Mouse (Mus musculus) ES-E14 (cell line): ENCODE measurements around the gene Stip1. TPM values are rescaled to one million over a fixed set of nuclear protein-coding genes. Genes with fewer than 3 reads are reported as not detected.

Source experiments
- DNase-seq: peaks from one replicate; pipeline ENCODE4 v3.0.0-alpha.2; 2013; ENCODE audit warnings: low read depth, low spot score
- H3K27ac ChIP-seq: 2 replicates; pipeline ENCODE4 v1.5.1; 2012; ENCODE audit warnings: low read depth, mild to moderate bottlenecking, low read length, moderate library complexity, mixed read lengths; ENCODE audit not compliant: poor library complexity, insufficient read depth, severe bottlenecking
- H3K36me3 ChIP-seq: 2 replicates; pipeline ENCODE4 v1.6.1; 2012; ENCODE audit warnings: mild to moderate bottlenecking, low read length, moderate library complexity, mixed read lengths; ENCODE audit not compliant: control insufficient read depth, poor library complexity, insufficient read depth, severe bottlenecking
- H3K4me1 ChIP-seq, 2 experiments: fragments of 150-350 bp in 1 of 2; sonication (generic) in 1 of 2; 2 replicates each; pipeline ENCODE4 v1.6.1; 2012; ENCODE audit warnings: low read length in 2 of 2, mild to moderate bottlenecking in 1 of 2, mixed read lengths in 1 of 2; ENCODE audit not compliant: control insufficient read depth in 2 of 2, insufficient read depth in 2 of 2, poor library complexity in 1 of 2
- H3K4me3 ChIP-seq, 2 experiments: fragments of 150-350 bp in 1 of 2; sonication (generic) in 1 of 2; 2 replicates each; pipeline ENCODE4 v1.5.1; 2012; ENCODE audit warnings: low read length in 2 of 2, low read depth in 1 of 2, mild to moderate bottlenecking in 1 of 2, mixed read lengths in 1 of 2; ENCODE audit not compliant: insufficient read depth in 1 of 2, poor library complexity in 1 of 2, severe bottlenecking in 1 of 2
- H3K9ac ChIP-seq: 2 replicates; pipeline ENCODE4 v1.6.1; 2012; ENCODE audit warnings: low read depth, mild to moderate bottlenecking, low read length, mixed read lengths; ENCODE audit not compliant: poor library complexity, insufficient read depth, severe bottlenecking
- H3K9me3 ChIP-seq: fragments of 150-350 bp; sonication (generic); 2 replicates; pipeline ENCODE4 v1.6.1; 2012; ENCODE audit warnings: low read depth, mild to moderate bottlenecking, low read length; ENCODE audit not compliant: control insufficient read depth, insufficient read depth
- CHD2 ChIP-seq: IDR thresholded peaks from 2 replicates; pipeline ENCODE4 v1.6.1; 2014; ENCODE audit warnings: mild to moderate bottlenecking, low read depth, low read length, inconsistent platforms
- HCFC1 ChIP-seq: IDR thresholded peaks from 2 replicates; pipeline ENCODE4 v1.6.1; 2012; ENCODE audit warnings: low read length, inconsistent platforms, borderline replicate concordance; ENCODE audit not compliant: insufficient read depth
- MAFK ChIP-seq: IDR thresholded peaks from 2 replicates; pipeline ENCODE4 v1.6.1; 2014; ENCODE audit warnings: mild to moderate bottlenecking, low read depth, low read length, inconsistent platforms; ENCODE audit not compliant: insufficient read depth
- ZC3H11A ChIP-seq: IDR thresholded peaks from 2 replicates; pipeline ENCODE4 v1.6.1; 2012; ENCODE audit warnings: low read depth, mild to moderate bottlenecking, inconsistent platforms, low read length, borderline replicate concordance
- ZNF384 ChIP-seq: IDR thresholded peaks from 2 replicates; pipeline ENCODE4 v1.6.1; 2012; ENCODE audit warnings: low read depth, low read length, inconsistent platforms
- in situ Hi-C, 2 experiments: fragments of 600-800 bp; cut with MboI; formaldehyde crosslinking; loops; one replicate each; pipeline ENCODE4 v1.15.1; 2025; ENCODE audit warnings: low sequenced_read_pairs in 2 of 2, inconsistent platforms in 1 of 2; ENCODE audit not compliant: unreplicated experiment in 2 of 2
- total RNA-seq: library from RNA; depleted of rRNA; stranded (reverse); fragments of 300-350 nt; gene quantifications from 2 replicates; pipeline ENCODE4 v1.2.3, GENCODE M21; 2012

The Stip1 gene
- total RNA-seq, 1 experiment: 280 TPM

GRCm38 (mm10) chr19:7017541-7018457 lies 22.0 kb downstream of the Stip1 start:
- H3K36me3 ChIP-seq: peaks cover 39% of the 10 kb centered on the region
- H3K4me1 ChIP-seq: no peaks in the 10 kb centered on the region
- no peak overlapping the region for H3K4me3 ChIP-seq
- TF ChIP-seq MAFK (no peak), ZNF384 (no peak), ZC3H11A (no peak), HCFC1 (no peak), CHD2 (no peak)
- no peak for DNase-seq
- in situ Hi-C loops: no loop called here
- H3K27ac ChIP-seq: no peak overlapping the region
- no peaks in the 10 kb centered on the region for H3K9me3 ChIP-seq
- no peak overlapping the region for H3K9ac ChIP-seq

- H3K4me3 ChIP-seq: no peak overlapping the region
- no peak overlapping the region for H3K9ac ChIP-seq
- H3K9me3 ChIP-seq: no peaks in the 10 kb centered on the region
- no peak for DNase-seq
- TF ChIP-seq CHD2 (no peak), MAFK (no peak), HCFC1 (no peak), ZNF384 (no peak), ZC3H11A (no peak)
- H3K36me3 ChIP-seq: peaks cover 11% of the 10 kb centered on the region
- H3K27ac ChIP-seq: no peak overlapping the region
- in situ Hi-C loops: no loop called here
- H3K4me1 ChIP-seq: no peaks in the 10 kb centered on the region
Measured at GRCm38 (mm10) chr19:7014481-7015135, 25.2 kb downstream of the Stip1 start.

GRCm38 (mm10) chr19:7013984-7014383 lies 25.8 kb downstream of the Stip1 start:
- no peaks in the 10 kb centered on the region for H3K4me1 ChIP-seq
- no peak overlapping the region for H3K27ac ChIP-seq
- peaks cover 5% of the 10 kb centered on the region; the same call in 1 of the 2 replicates for H3K36me3 ChIP-seq
- H3K4me3 ChIP-seq: no peak overlapping the region
- DNase-seq: no peak
- H3K9me3 ChIP-seq: no peaks in the 10 kb centered on the region
- TF ChIP-seq MAFK (no peak), CHD2 (no peak), HCFC1 (no peak), ZC3H11A (no peak)
- in situ Hi-C loops: no loop called here
- no peak overlapping the region for H3K9ac ChIP-seq

GRCm38 (mm10) chr19:7012426-7012825 lies 27.3 kb downstream of the Stip1 start:
- H3K36me3 ChIP-seq: no peaks in the 10 kb centered on the region
- in situ Hi-C loops: no loop called here
- DNase-seq: no peak
- no peak overlapping the region for H3K9ac ChIP-seq
- H3K27ac ChIP-seq: no peak overlapping the region
- TF ChIP-seq ZC3H11A: no peak
- TF ChIP-seq CHD2: no peak
- no peak for TF ChIP-seq MAFK
- no peak for TF ChIP-seq HCFC1
- no peak for TF ChIP-seq ZNF384
- H3K4me1 ChIP-seq: no peaks in the 10 kb centered on the region
- H3K9me3 ChIP-seq: no peaks in the 10 kb centered on the region
- H3K4me3 ChIP-seq: no peak overlapping the region
